Mouse (Mus musculus): Measurements from ENCODE around the gene Efcab9. TPM values are rescaled to one million over a fixed set of nuclear protein-coding genes. Genes with fewer than 3 reads are reported as not detected.

The Efcab9 gene
- total RNA-seq, 2 experiments from 2014 or later: 1.0 to 1.6 TPM

DNA sequence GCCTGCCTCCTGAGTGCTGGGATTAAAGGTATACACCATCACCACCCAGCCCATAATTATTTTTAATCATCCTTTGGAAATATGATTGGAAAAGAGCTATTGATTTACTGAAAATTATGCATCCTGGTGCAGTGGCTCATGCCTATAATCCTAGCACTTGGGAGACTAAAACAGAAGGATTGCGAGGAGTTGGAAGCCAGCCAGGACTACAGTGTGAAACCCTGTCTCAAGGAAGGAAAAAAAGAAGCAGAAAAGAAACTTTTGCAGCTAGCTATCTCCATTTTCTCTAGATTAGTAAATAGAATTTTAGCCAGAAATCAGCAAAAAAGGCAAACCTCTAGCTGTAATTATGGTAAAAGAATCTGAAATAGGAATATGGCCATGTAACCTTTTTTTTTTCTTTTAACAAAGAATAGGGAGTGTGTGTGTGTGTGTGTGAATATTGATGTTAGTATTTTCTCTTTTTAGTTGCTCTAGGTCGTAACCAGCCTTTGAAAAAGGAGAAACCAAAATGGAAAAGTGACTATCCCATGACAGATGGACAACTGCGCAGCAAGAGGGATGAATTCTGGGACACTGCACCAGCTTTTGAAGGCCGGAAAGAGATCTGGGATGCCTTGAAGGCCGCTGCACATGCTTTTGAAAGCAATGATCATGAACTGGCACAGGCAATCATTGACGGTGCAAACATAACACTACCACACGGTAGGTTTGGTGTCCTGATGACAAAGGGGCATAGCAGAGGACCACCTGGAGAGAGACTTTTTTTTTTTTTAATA lies 32.9 kb downstream of the Efcab9 start:
- DNase-seq (ENCODE audit: low spot score in 2 of 2): peak; percentile 25 to 36

DNA sequence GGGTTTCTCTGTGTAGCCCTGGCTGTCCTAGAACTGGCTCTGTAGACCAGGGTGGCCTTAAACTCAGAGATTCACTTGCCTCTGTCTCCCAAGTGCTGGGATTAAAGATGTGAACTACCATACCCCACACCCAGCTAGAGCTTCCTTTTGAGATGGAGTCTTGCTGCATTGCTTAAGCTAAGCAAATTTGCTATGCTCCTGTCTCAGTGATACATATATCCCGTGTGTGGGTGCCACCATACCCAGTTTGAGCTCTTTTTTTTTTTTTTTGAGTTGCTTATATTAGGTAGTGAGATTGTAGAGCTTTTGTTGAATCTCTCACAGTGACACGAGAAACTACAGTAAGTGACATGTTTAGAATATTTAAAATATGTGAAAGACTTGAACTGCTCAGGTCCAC lies 36.6 kb downstream of the Efcab9 start:
- no peak for DNase-seq (ENCODE audit: low spot score in 2 of 2)

DNA sequence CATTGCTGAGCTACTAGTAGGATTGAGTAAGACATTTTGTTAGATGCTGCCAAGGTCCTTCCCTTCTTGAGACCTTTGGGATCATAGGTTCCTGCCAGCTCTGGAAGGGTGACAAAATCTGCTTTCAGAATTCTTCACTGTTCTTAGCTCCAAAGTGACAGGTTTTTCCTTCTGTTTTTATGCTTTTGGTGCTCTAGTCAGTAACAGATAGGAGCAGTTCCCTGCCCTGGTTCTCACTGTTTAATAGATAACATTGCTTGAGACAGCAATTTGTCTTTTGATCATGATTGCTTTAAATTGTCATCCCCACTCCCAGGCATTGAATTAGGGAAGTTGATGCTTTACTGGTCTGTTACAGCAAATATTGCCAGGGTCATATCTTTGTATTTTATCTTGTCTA lies 38.6 kb downstream of the Efcab9 start:
- no peak for DNase-seq (ENCODE audit: low spot score in 2 of 2)

DNA sequence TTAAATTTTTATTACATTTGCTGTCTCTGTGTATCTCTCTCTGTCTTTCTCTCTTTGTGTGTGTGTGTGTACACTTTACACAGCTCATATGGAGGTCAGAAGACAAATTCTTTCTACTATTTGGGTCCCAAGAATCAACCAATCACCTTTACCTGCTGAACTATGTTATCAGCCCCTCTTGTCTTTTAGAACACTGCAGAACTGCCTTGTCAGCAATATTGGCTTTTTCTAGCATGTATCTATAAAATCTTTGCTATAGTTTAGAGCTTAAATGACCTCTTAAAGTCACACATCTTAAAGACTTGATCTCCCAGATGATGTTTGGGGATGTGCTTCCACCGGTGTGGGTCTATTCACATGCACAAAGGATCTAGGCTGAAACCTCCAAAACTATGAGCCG lies 40.8 kb downstream of the Efcab9 start:
- no peak for DNase-seq (ENCODE audit: low spot score in 2 of 2)

DNA sequence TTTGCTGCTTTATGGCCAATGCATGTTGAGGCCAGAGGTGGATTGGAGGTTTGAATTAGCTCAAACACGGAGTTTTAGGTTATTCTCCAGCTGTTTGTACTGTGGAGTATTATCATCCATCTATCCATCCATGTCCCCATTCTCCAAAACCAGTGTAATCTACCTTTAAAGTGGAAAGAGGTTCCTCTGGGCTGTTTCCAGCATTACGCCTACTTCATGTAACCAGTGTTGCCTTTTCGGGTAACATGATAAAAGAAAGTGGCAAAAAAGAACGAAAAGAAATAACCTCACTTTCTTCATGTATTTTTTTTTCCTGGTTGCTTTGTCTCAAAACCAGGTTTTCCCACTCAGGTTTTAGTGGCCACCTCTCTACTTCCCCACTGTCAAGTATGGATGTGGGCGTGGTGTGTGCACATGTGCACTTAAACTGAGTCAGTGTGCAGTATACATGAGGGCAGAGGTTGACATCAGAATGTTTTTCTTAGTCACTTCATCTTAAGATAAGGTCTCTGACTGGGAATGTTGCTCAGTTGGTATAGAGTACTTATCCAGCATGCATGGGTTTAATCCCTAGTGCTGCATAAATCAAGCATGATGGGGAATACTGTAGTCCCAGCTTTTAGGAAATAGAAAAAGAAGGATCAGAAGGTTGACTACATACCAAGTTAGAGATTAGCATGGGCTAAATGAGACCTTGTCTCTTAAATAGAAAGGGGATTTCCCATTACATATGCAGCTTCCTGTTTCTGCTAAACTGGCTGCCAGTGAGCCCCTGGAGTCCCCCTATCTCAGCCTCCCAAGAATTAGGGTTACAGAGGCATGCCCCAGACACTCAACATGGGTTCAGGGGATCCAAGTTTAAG lies 42.8 kb downstream of the Efcab9 start:
- DNase-seq (ENCODE audit: low spot score in 2 of 2): no peak

DNA sequence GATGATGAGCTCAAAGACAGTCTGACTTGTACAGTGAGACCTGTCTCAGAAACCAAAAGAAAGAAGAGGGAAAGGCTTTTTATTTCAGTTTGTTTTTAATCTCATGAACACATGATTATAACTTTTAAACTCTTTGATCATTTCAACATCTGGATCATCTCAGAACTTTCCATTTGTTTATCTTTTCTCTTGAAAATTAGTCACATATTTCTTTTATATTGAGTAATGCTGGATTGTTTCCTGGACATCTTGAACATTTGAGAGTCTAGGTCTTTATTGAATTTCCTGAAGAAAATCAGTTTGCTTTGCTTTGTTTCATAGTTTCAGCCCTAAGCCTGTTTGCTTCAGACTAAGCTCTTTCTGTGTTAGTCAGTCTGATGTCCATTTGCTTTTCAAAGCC lies 43.5 kb downstream of the Efcab9 start:
- no peak for DNase-seq (ENCODE audit: low spot score in 2 of 2)

DNA sequence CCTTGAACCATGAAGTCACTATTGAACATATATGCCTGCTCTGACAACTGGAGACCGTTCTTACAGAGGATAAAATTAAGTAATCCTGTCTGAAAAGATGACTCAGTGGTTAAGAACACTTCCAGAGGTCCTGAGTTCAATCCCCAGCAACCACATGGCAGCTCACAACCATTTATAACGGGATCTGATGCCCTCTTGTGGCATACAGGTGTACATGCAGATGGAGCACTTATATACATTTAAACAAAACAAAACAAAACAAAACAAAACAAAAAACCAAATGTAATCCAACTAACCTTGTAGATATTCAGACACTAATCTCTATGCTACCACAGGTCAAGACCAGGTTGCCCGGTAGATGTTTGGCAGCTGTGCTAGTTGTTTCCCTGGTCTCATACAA lies 44.4 kb downstream of the Efcab9 start:
- no peak for DNase-seq (ENCODE audit: low spot score in 2 of 2)

DNA sequence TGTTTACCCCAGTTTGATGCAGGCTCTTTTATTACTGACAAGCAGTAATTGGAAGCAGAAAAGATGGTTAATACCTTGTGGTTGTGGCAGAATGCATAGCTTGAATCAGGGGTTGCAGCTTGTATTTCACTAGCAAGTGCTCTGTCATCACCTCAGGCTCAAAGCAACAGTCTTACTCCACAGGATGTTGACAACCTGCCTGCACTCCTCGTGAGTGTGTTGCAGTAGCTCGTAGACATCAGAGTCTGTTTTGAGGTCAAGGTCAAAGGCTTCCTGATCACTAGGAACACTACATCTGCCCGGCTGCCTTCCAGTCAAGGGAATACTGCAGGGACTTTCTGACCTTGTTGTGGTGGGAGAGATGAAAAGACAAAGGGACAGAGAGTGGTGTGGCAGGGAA lies 45.3 kb downstream of the Efcab9 start:
- DNase-seq (ENCODE audit: low spot score in 2 of 2): no peak

DNA sequence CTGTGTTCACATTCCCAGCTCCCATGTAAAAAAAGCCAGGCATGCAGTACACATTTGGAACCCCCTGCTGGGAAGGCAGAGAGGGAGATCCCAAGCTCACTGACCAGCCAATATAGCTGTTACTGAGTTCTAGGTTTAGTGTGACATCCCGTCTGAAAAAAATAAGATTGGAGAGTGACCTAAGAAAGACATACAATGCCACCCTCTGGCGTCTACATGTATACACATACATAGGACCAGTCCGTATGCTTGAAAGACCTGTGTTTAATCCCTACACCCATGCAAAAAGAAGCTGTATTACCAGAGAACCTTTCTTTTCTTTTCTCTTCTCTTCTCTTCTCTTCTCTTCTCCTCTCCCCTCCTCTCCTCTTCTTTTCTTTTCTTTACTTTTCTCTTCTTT lies 46.6 kb downstream of the Efcab9 start:
- no peak for DNase-seq (ENCODE audit: low spot score in 2 of 2)

DNA sequence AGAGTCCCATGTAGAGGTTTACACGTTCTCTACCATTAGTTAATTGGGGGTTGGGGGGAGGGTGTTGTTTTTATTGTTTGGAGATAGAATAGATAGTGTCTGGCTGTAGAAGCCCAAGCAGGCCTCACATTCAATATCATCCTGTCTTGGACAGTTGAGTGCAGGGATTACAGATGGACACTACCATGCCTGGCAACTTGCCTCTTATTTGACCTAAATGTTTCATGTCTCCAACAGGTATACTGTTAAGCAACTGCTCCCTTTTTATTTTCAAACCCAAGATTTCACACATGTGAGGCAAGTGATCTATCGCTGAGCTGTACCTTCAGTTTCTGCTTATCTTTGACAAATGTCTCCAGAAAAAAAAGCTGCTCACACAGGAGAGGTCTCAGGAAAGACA lies 50.4 kb downstream of the Efcab9 start:
- no peak for DNase-seq (ENCODE audit: low spot score in 2 of 2)

DNA sequence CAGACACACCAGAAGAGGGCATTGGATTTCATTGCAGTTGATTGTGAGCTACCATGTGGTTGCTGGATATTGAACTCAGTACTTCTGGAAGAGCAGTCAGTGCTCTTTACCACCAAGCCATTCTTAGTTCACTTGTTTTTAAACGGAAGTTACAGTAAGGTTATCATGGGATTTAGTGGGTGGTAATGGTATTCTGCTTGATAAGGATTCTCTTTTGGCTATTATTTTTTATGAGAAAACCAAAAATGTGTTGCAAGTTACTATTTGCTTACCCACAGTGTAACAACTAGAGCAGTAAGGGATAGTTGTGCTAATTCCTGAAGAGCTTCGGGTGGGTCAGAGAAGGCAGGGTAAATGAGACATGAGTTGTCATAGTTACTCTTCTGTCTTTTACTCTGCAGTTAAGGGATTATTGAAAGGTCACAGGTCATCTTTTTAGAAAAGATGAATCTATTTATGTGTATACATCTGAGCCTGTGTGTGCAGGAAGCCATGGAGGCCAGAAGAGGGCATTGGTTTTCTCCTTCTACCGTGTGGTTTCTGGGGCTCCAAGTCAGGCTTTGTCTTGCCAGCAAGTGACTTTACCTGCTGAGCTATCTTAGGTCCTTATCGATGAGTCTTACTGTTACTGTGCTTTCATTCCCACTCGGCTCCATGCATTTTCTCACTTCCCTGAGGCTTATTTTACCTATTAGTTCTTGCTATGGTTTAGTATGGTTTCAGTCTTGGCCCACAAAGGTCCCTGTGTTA lies 56.2 kb downstream of the Efcab9 start:
- DNase-seq (ENCODE audit: low spot score in 2 of 2): no peak

DNA sequence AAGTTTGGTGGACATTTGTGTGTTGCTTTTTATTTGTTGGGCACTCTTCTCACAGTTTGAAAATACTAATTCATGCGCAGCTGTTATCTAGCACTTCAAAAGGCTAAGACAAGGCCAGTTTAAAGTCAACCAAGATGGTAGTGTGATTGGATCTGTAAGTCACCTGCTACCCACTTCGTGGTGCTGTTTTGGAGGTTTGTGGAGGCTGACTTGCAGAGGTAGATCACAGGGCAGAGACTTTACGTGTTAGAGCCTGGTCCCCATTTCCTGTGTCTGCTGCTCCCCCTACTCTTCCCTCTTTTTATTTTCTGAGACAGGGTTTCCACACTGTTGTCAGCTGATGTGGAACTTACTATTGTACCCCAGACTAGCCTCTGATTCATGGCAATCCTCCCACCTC lies 57.2 kb downstream of the Efcab9 start:
- DNase-seq (ENCODE audit: low spot score in 2 of 2): no peak

Other genes starting within 250 kb of the Efcab9 start
- gene Hba-a1, start 248.6 kb downstream of the Efcab9 start, total RNA-seq (2021): 1,000 to 10,000 TPM; 1,892 to 5,977 TPM
- not detected for gene Hbq1b, start 245.1 kb downstream of the Efcab9 start, total RNA-seq (2021)
- 1,000 to 10,000 TPM; 1,371 to 4,495 TPM for gene Hba-a2, start 235.6 kb downstream of the Efcab9 start, total RNA-seq (2021)
- not detected for gene Hbq1a, start 232.0 kb downstream of the Efcab9 start, total RNA-seq (2021)
- gene Sh3pxd2b, start 184.3 kb downstream of the Efcab9 start, total RNA-seq (2021): 10 to 100 TPM in 1 of 2 experiments, 1 to 10 TPM in 1; 9.8 to 11.2 TPM
- gene Ubtd2, start 76.7 kb downstream of the Efcab9 start, total RNA-seq (2021): 10 to 100 TPM; 13.4 TPM
- 10 to 100 TPM in 1 of 2 experiments, 1 to 10 TPM in 1; 9.8 to 13.3 TPM for gene Stk10, start 1.2 kb upstream of the Efcab9 start, total RNA-seq (2021)
- gene Fbxw11, start 110.6 kb upstream of the Efcab9 start, total RNA-seq (2021): 100 to 1,000 TPM in 1 of 2 experiments, 10 to 100 TPM in 1; 97.0 to 117 TPM